Mouse (Mus musculus) left cerebral cortex, postnatal 14 days (tissue): Measurements from ENCODE around the gene Gnai2. TPM values are rescaled to one million over a fixed set of nuclear protein-coding genes. Genes with fewer than 3 reads are reported as not detected.

Experiments
- DNase-seq, 2 experiments: peaks; one replicate each; pipeline ENCODE4 v3.0.0; 2021 to 2022; ENCODE audit warnings: low spot score in 2 of 2, mixed read lengths in 1 of 2
- intact Hi-C: fragments of 180-260 bp; cut with DNase I; formaldehyde crosslinking; loops from one replicate; pipeline ENCODE4 v1.15.1; 2025
- total RNA-seq, 2 experiments: library from RNA; stranded (reverse); gene quantifications; 2 replicates each; pipeline ENCODE4 v1.2.3; 2021

Gene Gnai2
- total RNA-seq, 2 experiments from 2014 or later, result 205 to 220 TPM

GRCm38 (mm10) chr9:107619546-107619879, 15.7 kb downstream of the Gnai2 start:
- intact Hi-C loops, result no loop called here
- DNase-seq, result no peak

GRCm38 (mm10) chr9:107618778-107619545, 16.2 kb downstream of the Gnai2 start:
- DNase-seq, result no peak
- intact Hi-C loops, result no loop called here

GRCm38 (mm10) chr9:107618098-107618497, 17.1 kb downstream of the Gnai2 start:
- intact Hi-C loops, result no loop called here
- no peak for DNase-seq

- intact Hi-C loops, result no loop called here
- no peak for DNase-seq
These were observed 17.7 kb downstream of the Gnai2 start for GRCm38 (mm10) chr9:107617461-107617860.

GRCm38 (mm10) chr9:107615035-107615434, 20.1 kb downstream of the Gnai2 start:
- DNase-seq, result no peak
- intact Hi-C loops, result no loop called here

- no peak for DNase-seq
- intact Hi-C loops, result no loop called here
These were observed 22.1 kb downstream of the Gnai2 start for GRCm38 (mm10) chr9:107612945-107613569.

- intact Hi-C loops, result no loop called here
These were observed 22.8 kb downstream of the Gnai2 start for GRCm38 (mm10) chr9:107612191-107612944.

GRCm38 (mm10) chr9:107611456-107612190, 23.5 kb downstream of the Gnai2 start:
- DNase-seq, result peak; percentile 41 to 65
- intact Hi-C loops, result no loop called here

More at GRCm38 (mm10) chr9:107612191-107612944, 22.8 kb downstream of the Gnai2 start:
- peak; percentile 98 to 99 for DNase-seq

- intact Hi-C loops, result no loop called here
- DNase-seq, result no peak
These were observed 25.7 kb downstream of the Gnai2 start for GRCm38 (mm10) chr9:107609433-107609830.

GRCm38 (mm10) chr9:107608741-107609432, 26.3 kb downstream of the Gnai2 start, which contains the start of gene Sema3b:
Gene Sema3b, minus strand, starts transcription at chr9:107609229.
- intact Hi-C loops, result no loop called here
- no peak for DNase-seq

GRCm38 (mm10) chr9:107607653-107608245, 27.4 kb downstream of the Gnai2 start:
- intact Hi-C loops, result no loop called here
- DNase-seq, result no peak

- intact Hi-C loops, result no loop called here
- DNase-seq, result no peak
These were observed 28.1 kb downstream of the Gnai2 start for GRCm38 (mm10) chr9:107607036-107607435.

- intact Hi-C loops, result no loop called here
- DNase-seq, result no peak
These were observed 28.6 kb downstream of the Gnai2 start for GRCm38 (mm10) chr9:107606591-107606990.

- intact Hi-C loops, result no loop called here
- no peak for DNase-seq
These were observed 30.0 kb downstream of the Gnai2 start for GRCm38 (mm10) chr9:107605041-107605661.

- no peak for DNase-seq
- intact Hi-C loops, result loop anchor here (2.0 to 5.0 kb wide), 2 partner anchors 74 to 134 kb away; no protein-coding TSS in a partner anchor
These were observed 31.9 kb downstream of the Gnai2 start for GRCm38 (mm10) chr9:107603251-107603650.

- intact Hi-C loops, result loop anchor here (1.0 to 5.0 kb wide), 3 partner anchors 42 to 135 kb away; no protein-coding TSS in a partner anchor
These were observed 33.0 kb downstream of the Gnai2 start for GRCm38 (mm10) chr9:107602068-107602648.

GRCm38 (mm10) chr9:107601275-107601674, 33.9 kb downstream of the Gnai2 start:
- intact Hi-C loops, result loop anchor here (5.0 kb wide), 1 partner anchor 136 kb away; no protein-coding TSS in a partner anchor
- no peak for DNase-seq

More at GRCm38 (mm10) chr9:107602068-107602648, 33.0 kb downstream of the Gnai2 start:
- peak; percentile 89 to 95 for DNase-seq
